Mouse (Mus musculus): ENCODE data around the gene Rsph14.

The Rsph14 gene

DNA sequence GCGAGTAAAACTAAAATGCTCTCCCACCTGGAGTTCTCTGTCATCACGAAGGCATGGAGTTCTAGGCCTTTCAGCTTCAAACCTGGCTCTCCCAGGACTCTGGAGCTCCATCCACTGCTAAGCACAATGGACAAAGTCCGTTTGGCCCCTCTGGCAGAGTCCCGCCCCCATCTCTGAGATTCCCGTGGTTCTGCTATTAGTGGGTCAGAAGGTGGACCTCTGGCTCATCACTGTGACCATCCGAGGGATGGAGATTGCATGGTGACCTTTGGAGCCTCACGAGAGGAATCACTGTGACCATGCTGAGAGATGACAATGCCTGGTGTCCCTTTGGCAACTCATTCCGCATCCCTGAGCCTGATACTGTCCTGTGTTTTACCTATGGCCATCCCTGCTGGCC is 20.5 kb upstream of the Rsph14 start:
- DNase-seq = no peak

DNA sequence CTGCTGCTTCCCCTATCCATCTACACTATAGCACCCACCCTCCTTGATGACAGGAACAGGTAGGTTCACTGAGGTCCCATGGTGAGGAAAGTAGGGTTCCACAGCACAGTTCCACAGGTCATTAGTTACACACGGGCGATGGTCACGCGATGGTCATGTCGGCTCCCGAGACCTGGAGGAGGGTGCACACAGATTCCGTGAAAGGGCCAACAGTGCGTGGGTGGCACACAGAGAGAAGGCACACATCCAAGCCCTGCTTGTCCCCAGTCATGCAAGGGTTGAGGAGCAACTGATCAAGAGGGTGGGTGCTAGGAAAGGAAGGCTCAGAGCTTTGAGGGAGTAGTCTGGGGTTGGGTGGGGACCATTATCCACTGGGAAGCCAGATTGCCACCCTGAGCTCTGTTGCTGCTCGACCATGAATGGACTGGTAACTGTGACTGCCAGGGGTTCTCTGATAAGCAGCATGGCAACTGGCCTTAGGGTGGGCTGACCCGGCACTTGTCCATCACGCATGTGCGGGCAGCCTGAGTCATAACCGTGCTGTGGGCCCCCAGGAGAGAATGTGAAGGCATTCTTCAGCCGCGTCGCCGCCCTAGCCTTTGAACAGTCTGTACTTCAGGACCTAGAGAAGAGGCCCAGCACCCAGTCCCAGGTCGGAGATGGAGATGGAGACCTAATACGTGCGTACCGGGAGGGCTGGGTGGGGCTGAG is 19.1 kb upstream of the Rsph14 start:
- no peak for DNase-seq

- no peak for DNase-seq
These were observed 16.3 kb upstream of the Rsph14 start for GRCm38 (mm10) chr10:75048711-75049110.

DNA sequence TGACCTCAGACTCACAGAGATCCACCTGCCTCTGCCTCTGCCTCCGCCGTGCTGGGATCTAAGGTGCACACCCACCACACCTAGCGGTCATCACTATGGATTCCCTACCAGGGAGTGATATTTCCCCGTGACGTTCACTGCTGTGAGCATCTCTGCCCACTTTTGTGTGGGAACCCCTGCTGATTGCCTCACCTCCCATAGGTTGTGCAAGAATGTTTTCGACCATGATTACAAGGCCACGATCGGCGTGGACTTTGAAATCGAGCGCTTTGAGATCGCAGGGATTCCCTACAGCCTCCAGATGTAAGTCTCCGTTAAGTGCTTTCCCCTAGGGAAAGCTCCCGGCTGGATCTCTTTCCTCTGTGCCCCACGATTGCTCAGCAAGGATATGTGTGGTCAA is 13.4 kb upstream of the Rsph14 start:
- DNase-seq = no peak

DNA sequence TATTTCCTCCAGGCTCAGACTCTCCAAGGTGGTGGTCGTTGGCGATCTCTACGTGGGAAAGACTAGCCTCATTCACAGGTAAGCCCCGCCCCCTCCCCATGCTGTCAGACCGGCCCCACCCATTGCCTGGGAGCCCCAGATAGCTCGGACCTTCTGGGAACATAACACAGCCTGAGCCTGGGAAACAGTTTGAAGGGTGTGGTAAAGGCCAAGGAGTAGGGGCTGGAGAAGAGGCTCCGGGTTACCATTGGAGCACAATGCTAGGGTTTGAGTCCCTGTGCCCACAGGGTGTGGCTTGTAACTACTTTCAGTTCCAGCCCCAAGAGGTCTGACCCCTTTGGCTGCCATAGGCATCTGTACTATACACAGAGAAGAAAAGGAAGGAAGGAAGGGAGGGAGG is 12.1 kb upstream of the Rsph14 start:
- DNase-seq = no peak

- DNase-seq = peak; percentile 24
These were observed 9.7 kb upstream of the Rsph14 start for GRCm38 (mm10) chr10:75042060-75042459.

GRCm38 (mm10) chr10:75036883-75037379 is 4.5 kb upstream of the Rsph14 start, which contains the start of gene Rab36:
Gene Rab36 (plus strand): TSS chr10:75037058.
- peak; percentile 93 for DNase-seq

GRCm38 (mm10) chr10:75031345-75032114 is 856 bp downstream of the Rsph14 start:
- no peak for DNase-seq

GRCm38 (mm10) chr10:75030234-75030633 is 2.2 kb downstream of the Rsph14 start:
- no peak for DNase-seq

DNA sequence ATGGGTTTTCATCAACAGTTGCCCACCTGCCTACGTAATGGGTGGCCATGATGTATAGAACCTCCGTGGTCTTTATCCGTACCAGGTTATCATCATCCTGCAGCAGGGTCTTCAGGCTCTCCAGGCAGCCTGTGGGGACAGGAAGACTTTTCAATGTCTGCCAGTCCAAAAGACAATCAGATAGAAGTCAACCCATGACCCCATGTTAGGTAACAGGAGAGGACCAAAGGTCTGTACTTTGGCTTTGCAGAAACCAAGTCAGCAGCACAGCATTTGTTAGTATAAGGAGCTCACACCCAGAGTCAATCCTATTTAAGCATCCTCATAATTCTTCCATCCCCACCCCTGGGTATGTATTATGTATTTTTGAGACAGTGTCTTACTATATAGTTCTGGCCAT is 2.7 kb downstream of the Rsph14 start:
- no peak for DNase-seq

DNA sequence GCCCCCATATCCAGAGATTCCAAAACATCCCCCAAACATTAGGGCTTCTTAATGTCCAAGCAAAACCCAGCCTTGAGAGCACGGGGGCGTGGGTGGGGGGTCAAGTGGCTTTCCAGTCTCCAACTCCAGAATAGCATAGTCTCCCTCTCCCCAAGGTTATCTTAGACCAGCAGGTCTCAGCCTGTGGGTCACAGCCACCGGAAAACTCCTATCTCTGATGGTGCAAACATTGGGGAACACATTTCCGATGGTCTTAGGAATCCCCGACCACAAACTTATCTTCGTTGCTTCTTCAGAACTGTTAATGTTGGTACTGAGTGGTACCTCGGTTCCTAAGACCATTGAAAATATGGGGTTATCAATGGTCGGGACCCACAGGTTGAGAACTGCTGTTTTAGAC is 3.6 kb downstream of the Rsph14 start:
- no peak for DNase-seq

DNA sequence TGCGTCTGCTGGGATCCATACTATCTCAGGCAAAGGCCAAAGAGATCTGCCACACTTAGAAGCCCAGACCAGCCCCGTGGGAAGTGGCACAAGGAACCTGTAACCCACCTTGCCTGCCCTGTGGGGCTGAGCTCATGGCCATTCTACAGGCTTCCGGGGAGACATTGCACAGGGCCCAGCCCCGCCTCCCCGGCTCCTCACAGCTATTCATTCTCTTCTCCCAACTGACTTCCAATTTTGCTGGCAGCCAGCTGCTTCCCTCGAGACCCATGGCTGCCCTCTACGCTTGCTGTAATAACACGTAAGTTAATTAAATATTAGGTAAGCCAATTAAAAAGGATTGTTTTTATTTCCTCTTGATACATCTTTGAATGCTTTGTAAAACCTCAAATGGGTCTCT is 5.9 kb downstream of the Rsph14 start:
- DNase-seq = no peak

DNA sequence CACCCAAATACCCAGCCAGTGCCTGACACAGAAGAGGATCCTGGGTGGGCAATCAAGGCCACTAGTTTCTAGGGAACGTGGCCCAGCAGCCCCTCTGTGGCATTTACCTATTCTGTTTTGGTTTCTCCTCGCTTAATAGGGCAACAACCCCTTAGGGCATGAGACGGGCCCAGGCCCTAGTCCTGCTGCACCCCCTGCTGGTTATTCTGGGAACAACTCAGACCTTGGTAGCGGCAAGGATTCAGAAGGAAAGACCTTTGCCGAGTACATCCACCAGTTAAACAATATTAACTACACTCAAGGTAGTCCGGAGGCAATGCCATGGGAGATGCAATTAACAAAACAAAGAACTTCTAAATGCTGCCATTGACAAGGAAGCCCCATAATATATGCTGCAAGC is 11.2 kb downstream of the Rsph14 start:
- peak; percentile 83 for DNase-seq

GRCm38 (mm10) chr10:75020271-75020670 is 12.1 kb downstream of the Rsph14 start:
- peak; percentile 66 for DNase-seq

- DNase-seq = no peak
These were observed 15.9 kb downstream of the Rsph14 start for GRCm38 (mm10) chr10:75016481-75016880.

GRCm38 (mm10) chr10:75015465-75015864 is 16.9 kb downstream of the Rsph14 start:
- no peak for DNase-seq

GRCm38 (mm10) chr10:75010704-75011103 is 21.7 kb downstream of the Rsph14 start:
- no peak for DNase-seq

DNA sequence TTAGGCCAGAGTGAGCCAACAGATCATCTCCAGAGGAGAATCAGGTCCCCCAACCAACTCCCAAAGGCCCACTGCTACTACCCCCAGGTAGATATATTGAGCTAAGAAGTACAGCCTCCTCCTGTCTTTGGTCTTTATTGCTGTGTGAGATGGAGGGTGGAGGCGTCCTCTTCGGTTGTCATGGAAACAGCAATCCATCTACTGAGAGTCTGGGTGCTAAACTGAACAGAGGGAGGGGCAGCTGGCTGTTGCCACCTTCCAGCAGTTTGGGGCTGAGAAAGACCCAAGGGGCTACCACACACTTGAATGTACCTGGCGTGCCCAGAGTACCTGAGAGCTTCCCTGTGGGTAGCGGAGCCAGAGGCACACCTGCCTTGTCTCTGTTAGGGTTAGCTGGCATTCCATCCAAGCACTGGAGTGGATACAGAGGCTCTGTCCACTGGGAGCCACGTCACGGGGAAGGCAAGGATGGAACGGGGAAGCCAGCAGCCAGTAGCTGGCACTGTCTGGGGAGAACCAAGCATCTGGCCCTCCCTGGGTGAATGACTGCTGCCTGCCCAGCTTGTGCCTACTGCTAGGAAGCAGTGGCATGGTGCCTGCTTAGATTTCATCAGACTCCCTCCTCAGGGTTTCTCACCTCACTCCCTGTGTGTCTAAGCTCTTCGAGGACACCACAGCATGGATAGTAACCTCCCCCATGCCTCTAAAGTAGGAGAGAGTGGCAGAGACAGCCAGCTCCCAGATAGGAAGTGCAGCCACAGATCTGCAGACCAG is 25.3 kb downstream of the Rsph14 start:
- no peak for DNase-seq

DNA sequence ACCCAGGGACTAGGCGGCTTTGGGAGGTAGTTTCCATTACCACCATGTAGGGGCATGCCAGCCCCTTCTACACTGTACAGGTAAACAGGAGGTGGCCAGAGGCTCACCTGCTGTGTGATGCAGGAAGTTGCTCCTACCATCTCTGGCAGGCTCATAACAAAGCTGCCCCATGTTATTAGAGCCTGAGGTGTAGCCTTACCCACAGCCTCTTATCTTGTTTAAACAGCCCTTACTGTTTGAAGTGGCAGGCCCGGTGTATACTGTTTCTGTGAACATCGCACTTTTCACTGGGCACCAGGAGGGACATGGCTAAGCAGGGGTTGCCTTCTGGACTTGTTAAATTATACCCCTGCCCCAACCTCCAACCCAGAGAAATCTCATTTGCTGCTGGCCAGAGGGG is 28.3 kb downstream of the Rsph14 start:
- DNase-seq = peak; percentile 65

GRCm38 (mm10) chr10:75001391-75001790 is 31.0 kb downstream of the Rsph14 start:
- no peak for DNase-seq

GRCm38 (mm10) chr10:74995377-74995776 is 37.0 kb downstream of the Rsph14 start:
- no peak for DNase-seq

- DNase-seq = peak; percentile 11
These were observed 37.5 kb downstream of the Rsph14 start for GRCm38 (mm10) chr10:74994863-74995262.

- DNase-seq = peak; percentile 53
These were observed 41.6 kb downstream of the Rsph14 start for GRCm38 (mm10) chr10:74990584-74991322.

Data from lung, postnatal 36 days (tissue).